Mouse (Mus musculus) erythroblast, embryonic 14.5 days (primary cell): ENCODE measurements around the gene Tmprss11c. TPM values are rescaled to one million over a fixed set of nuclear protein-coding genes. Genes with fewer than 3 reads are reported as not detected.
"Not testable (repeated sequence)": the region's sequence is repeated elsewhere in the genome, so short reads cannot be mapped to it uniquely, and the experiment has no call there.

ENCODE experiments used
- H3K27me3 ChIP-seq: 2 replicates; pipeline ENCODE4 v1.6.1; 2012; ENCODE audit warnings: inconsistent platforms; ENCODE audit not compliant: control insufficient read depth
- H3K36me3 ChIP-seq: 2 replicates; pipeline ENCODE4 v1.6.1; 2012; ENCODE audit warnings: mild to moderate bottlenecking, inconsistent platforms; ENCODE audit not compliant: control insufficient read depth
- H3K4me1 ChIP-seq: 2 replicates; pipeline ENCODE4 v1.6.1; 2012; ENCODE audit warnings: inconsistent platforms; ENCODE audit not compliant: control insufficient read depth
- H3K4me3 ChIP-seq: replicated peaks from 2 replicates; pipeline ENCODE3; 2012; ENCODE audit warnings: moderate library complexity, mild to moderate bottlenecking, inconsistent platforms
- H3K9me3 ChIP-seq: 2 replicates; pipeline ENCODE4 v1.6.1; 2012; ENCODE audit warnings: low read length, inconsistent platforms, mixed read lengths; ENCODE audit not compliant: control insufficient read depth
- GATA1 ChIP-seq: IDR thresholded peaks from 2 replicates; pipeline ENCODE4 v1.6.1; 2012; ENCODE audit warnings: low read length, inconsistent platforms, mixed read lengths
- TAL1 ChIP-seq: IDR thresholded peaks from 3 replicates; pipeline ENCODE4 v1.6.1; 2012; ENCODE audit warnings: low read length, inconsistent platforms, mixed read lengths
- polyA plus RNA-seq: library from polyadenylated mRNA; stranded (reverse); fragments of >175 nt; gene quantifications from 2 replicates; pipeline ENCODE4 v1.2.3, GENCODE M21; 2012

The Tmprss11c gene
- polyA plus RNA-seq: not detected in 2 replicates

DNA sequence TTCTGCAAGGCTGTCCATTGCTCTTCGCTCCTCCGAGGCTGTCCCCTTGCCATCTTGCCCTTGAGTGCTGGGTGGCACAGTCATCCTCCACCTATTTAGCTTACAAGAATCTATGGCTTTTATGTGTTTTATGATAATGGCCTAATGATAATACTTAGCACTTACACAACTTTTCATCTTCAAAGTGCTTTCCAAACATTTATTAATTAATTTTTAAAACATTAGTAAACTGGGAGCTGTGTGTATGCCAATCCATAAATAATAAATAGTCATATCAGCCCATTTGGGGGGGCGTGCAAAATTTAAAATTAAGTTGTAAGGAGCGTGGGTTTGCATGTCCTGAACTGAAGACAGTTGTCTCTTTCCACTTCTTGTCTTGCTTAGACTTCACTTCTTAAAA is at the start of gene Tmprss11c:
Gene Tmprss11c (minus strand): TSS at position 101 of the 400 bp plus-strand sequence.
- TF ChIP-seq TAL1 (no peak), GATA1 (no peak)
- Histone ChIP-seq H3K4me1 (no peaks in the 10 kb centered on the region), H3K36me3 (no peaks in the 10 kb centered on the region), H3K9me3 (peaks cover 2% of the 10 kb centered on the region; the same call in 1 of the 2 replicates), H3K4me3 (no peak within 1 kb of the TSS), H3K27me3 (no peaks in the 10 kb centered on the region)

DNA sequence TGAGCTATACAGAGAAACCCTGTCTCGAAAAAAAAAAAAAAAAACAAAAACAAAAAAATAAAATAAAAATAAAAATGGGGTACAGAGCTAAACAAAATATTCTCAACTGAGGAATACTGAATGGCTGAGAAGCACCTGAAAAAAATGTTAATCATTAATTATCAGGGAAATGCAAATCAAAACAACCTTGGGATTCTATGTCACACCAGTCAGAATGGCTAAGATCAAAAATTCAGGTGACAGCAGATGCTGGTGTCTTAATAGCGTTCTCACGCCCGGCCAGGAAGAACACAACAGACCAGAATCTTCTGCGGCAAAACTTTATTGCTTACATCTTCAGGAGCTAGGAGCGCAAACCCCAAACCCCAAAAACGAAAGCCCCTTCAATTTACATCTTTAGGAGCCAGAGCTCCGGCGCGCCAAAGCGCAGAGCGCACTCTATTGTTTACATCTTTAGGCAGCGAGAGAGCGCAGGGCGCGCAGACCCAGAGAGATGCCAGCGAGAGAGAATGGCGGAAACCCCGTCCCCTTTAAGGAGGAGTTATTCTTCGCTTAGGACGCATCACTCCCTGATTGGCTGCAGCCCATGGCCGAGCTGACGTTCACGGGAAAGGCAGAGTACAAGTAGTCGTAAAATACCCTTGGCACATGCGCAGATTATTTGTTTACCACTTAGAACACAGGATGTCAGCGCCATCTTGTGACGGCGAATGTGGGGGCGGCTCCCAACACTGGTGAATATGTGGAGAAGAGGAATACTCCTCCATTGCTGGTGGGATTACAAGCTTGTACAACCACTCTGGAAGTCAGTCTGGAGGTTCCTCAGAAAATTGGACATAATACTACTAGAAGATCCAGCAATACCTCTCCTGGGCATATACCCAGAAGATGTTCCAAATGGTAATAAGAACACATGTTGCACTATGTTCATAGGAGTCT is 29.2 kb upstream of the Tmprss11c start:
- H3K4me3 ChIP-seq, H3K9me3 ChIP-seq, H3K4me1 ChIP-seq, H3K27me3 ChIP-seq, H3K36me3 ChIP-seq: not testable (repeated sequence)

DNA sequence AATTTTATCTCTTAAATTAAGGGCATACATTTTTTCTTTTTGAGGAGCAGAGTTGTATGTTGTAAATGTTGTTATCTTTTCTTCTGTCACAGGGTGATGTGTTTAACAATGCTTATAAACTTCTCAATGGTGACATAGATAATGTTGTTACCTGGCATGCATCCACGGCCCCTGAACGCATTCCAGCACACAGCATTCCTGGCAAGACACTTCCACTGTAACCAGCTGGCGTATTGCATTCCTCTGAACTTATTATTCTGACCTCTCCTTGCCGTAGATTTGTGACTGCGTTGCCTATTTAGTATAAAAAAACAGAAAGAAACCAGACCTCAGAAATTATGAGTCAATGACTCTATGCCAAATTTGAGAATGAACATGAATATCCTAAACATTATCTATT is 17.0 kb upstream of the Tmprss11c start:
- Histone ChIP-seq H3K27me3 (no peaks in the 10 kb centered on the region), H3K36me3 (no peaks in the 10 kb centered on the region), H3K4me3 (no peak overlapping the region), H3K4me1 (no peaks in the 10 kb centered on the region), H3K9me3 (no peaks in the 10 kb centered on the region)
- no peak for TF ChIP-seq TAL1
- no peak for TF ChIP-seq GATA1

- no peak for TF ChIP-seq TAL1
- TF ChIP-seq GATA1: no peak
- Histone ChIP-seq H3K4me1 (no peaks in the 10 kb centered on the region), H3K4me3 (no peak overlapping the region), H3K36me3 (no peaks in the 10 kb centered on the region), H3K9me3 (no peaks in the 10 kb centered on the region), H3K27me3 (no peaks in the 10 kb centered on the region)
These were observed 14.8 kb upstream of the Tmprss11c start for GRCm38 (mm10) chr5:86303877-86304276.

DNA sequence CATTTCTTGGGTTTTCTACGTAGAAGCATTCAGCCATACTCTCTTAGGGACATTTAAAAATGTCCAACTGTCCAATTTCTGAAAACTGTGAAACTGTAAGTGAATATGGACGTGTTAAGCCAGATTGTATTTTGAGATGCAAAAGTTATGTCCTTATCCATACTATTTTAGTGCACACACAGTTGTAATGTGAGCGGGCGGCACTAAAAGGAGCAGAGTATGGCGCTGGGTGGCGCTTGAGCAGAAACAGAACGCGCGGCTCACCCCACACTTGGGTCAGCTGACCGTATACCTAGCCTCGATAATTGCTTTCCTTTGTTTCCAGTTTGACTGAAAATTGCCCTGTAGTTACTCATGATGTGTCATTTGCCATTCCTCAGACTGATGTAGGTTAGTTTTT is 42.5 kb downstream of the Tmprss11c start:
- no peak overlapping the region for H3K4me3 ChIP-seq
- TF ChIP-seq GATA1: no peak
- TF ChIP-seq TAL1: no peak
- no peaks in the 10 kb centered on the region for H3K9me3 ChIP-seq
- no peaks in the 10 kb centered on the region for H3K36me3 ChIP-seq
- H3K4me1 ChIP-seq: no peaks in the 10 kb centered on the region
- H3K27me3 ChIP-seq: no peaks in the 10 kb centered on the region

DNA sequence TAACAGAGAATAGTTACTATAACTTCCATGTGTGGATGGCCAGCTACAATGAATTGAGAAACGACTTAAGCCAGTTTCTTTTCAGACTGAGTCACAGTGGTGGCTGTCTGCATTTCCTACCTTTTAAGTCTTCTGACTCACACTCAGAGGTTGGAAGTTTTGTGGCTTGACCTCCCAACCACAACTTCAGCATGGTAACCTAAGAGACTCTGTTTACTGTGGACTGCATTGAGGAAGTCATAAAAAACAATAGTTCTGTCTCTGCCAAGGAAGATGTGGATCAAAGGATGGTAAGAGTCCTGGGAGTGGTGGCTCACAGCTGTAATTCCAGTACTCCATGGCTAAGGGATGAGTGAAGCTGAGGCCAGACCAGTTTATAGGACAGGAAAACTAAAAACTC is 44.2 kb downstream of the Tmprss11c start:
- Histone ChIP-seq H3K36me3 (no peaks in the 10 kb centered on the region), H3K4me3 (no peak overlapping the region), H3K4me1 (no peaks in the 10 kb centered on the region), H3K27me3 (no peaks in the 10 kb centered on the region), H3K9me3 (no peaks in the 10 kb centered on the region)
- no peak for TF ChIP-seq GATA1
- no peak for TF ChIP-seq TAL1

GRCm38 (mm10) chr5:86244275-86244674 is 44.8 kb downstream of the Tmprss11c start:
- no peak for TF ChIP-seq GATA1
- TF ChIP-seq TAL1: no peak
- Histone ChIP-seq H3K9me3 (no peaks in the 10 kb centered on the region), H3K36me3 (no peaks in the 10 kb centered on the region), H3K4me1 (no peaks in the 10 kb centered on the region), H3K27me3 (no peaks in the 10 kb centered on the region), H3K4me3 (no peak overlapping the region)

DNA sequence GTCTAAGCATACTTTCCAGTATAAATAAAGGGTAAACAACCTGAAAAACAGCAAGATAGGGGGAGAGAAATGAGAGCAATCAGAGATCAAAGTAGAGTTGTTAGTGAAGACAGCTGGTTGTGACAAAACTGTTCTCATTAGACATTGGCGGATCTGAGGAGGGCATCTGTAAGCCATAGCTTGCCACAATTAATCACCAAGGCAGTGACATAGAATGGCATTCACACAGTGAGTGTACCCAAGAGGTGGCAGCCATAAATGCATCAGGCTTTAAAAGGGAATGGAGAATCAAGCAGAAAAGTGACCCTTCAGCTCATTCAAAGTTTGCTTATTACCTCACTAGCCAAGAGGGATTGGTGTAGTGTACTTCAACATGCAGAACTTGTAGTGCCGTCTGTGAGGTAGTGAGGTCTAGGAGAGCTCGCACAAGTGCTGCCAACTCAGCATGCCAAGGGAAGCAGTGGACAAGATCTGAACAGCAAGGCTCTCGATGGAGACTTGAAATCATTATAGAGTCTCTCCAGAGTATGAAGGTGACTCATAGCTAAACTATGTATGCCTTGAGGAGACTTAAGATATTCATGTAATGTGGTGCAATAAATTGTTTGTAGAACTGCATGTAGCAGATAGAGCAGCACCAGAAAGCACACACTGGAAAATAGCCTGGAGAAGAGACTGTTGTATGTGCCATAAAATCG is 61.8 kb downstream of the Tmprss11c start:
- no peak for TF ChIP-seq GATA1
- no peak for TF ChIP-seq TAL1
- H3K36me3 ChIP-seq: no peaks in the 10 kb centered on the region
- no peaks in the 10 kb centered on the region; the same call in 1 of the 2 replicates for H3K9me3 ChIP-seq
- H3K4me3 ChIP-seq: no peak overlapping the region
- H3K4me1 ChIP-seq: no peaks in the 10 kb centered on the region
- H3K27me3 ChIP-seq: no peaks in the 10 kb centered on the region

DNA sequence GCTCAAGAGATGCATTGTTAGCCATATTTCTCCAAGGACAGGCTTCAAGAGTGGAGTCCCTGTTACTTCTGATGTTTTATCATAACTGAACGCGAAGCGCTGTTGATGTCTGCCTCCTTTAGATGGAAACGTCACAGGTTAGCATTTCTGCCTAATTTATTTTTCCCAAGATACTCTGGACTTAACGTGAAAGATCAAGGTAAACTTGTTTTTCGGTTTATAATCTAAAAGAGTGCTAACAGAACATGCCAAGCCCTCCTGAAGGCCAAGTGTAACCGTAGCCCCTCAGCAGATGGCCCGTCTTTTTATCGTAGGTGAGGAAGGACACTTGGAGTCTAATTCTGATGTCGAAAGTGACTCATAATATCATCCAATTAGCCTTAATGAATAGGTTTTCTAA is 91.3 kb downstream of the Tmprss11c start, which contains the start of gene Gnrhr:
Gene Gnrhr (minus strand): TSS at position 101 of the 400 bp plus-strand sequence.
- Histone ChIP-seq H3K4me3 (no peak within 1 kb of the TSS), H3K9me3 (no peaks in the 10 kb centered on the region), H3K27me3 (no peaks in the 10 kb centered on the region), H3K36me3 (no peaks in the 10 kb centered on the region), H3K4me1 (no peaks in the 10 kb centered on the region)
- no peak for TF ChIP-seq TAL1
- no peak for TF ChIP-seq GATA1
